Mouse (Mus musculus) heart, adult 11 months (tissue): ENCODE results near the gene Olfr175-ps1.

Source experiments
- DNase-seq: peaks from one replicate; pipeline ENCODE4 v3.0.0; 2022

Gene Olfr175-ps1

DNA sequence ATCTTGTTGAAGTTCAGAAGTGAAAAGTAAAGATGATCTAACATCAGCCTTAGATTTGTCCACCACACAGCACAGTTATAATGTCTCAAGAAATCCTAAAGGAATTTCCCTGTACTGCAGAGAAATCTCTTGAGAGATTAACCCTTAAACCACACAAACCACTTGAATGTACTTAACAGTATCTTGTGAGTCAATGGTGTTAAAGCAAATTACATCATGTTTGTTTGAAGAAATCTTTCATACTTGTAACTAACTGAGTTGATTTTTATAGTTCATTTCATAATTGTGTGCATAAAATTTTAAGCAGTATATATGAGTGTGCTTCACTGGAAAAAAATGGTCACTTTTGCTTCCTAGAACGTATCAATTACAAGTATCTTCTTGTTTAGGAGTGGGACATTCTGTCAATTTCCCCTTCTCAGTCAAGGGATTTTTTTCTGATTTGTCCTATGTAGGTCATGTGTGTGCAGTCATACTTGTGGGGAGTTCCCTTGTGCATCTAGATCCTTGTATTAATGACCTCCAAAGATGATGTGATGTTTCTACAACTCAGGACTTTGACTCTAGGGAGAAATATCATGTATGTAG, at the start of gene Olfr175-ps1:
Olfr175-ps1 (minus strand) TSS at position 51 of the 588 bp plus-strand sequence.
- no peak for DNase-seq

DNA sequence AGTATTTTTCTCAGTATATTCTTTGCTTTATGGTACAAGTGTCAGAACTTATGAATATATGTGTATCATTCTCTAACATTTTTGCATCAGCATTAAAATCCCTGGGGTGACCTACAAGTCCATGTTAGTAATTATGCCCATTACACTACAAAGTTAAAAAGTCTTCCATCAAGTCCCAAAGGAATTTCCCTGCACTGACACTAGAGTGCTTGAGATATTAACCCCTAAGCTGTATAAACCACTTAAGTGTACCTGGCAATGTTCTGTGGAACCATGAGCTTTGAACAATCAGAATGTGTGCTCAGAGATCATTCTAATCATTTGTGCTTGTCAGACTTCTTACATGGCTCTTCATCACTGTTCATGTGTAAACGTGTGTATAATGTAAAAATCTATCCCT, 48.1 kb upstream of the Olfr175-ps1 start, which contains the start of gene Olfr177:
Olfr177 (minus strand) TSS at position 101 of the 400 bp plus-strand sequence.
- no peak for DNase-seq

DNA sequence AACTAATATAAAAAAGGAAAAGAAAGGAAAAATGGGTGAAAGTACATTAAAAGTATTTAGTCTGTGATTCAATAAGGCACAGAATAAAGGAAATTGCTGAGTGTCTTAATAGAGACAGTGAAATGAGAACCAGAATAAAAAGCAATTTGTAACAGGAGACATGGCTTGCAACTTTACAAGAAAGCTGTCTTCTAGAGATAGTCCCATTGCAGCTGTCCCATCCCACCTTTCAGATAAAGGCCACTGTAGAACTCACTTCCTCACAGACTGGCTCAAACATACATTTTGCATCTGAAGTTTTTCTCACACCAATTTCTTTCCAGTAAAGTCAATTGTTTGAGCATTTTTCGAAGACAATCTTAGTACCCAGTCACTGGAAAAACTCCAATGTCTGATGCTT, 34.9 kb upstream of the Olfr175-ps1 start:
- no peak for DNase-seq

DNA sequence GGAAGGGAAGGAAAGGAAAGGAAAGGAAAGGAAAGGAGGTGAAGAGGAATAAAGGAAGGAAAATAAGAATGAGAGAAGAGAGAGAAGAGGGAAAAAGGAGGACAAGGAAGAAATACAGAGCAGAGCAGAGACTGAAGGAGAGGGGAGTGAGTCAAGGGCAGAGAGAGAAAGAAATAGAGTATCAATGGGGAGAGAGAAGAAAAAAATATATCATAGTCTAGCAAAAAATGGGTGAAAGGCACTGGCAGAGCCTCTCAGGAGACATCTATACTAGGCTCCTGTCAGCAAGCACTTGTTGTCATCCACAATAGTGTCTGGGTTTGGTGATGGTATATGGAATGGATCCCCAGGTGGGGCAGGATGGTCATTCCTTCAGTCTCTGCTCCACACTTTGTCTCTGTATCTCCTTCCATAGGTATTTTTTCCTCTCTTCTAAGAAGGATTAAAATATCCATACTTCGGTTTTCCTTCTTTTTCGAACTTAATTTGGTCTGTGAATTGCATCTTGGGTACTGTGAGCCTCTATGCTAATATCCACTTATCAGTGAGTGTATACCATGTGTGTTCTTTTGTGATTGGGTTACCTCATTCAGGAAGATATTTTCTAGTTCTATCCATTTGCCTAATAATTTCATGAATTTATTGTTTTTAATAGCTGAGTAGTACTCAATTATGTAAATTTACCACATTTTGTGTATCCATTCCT, 33.6 kb upstream of the Olfr175-ps1 start:
- DNase-seq: no peak

DNA sequence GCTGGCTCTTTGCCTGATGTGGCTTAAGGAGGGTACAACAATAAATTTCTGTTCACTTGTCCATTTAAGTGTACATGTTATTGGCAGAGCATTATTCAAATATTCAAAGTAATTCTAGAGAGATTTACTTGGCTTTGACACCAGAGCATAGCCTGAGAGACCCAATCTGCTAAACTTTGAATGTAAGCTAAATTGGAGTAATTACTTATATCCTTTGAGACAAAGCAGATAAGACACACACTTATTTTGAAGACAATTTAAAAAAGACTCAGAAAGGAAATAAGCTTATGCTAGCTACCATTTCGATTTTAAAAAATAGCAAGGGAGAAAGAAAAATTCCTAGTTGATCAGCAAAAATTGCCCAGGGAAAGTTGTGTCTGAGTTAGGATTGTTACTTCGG, 26.4 kb downstream of the Olfr175-ps1 start, which contains the start of gene Olfr173:
Olfr173 (minus strand) TSS at position 101 of the 400 bp plus-strand sequence.
- no peak for DNase-seq
